Mouse (Mus musculus): Measurements from ENCODE around the gene Kctd17. TPM values are rescaled to one million over a fixed set of nuclear protein-coding genes. Genes with fewer than 3 reads are reported as not detected.

Kctd17 gene
- polyA plus RNA-seq, 1 experiment from 2014 or later, result 22.5 TPM

DNA sequence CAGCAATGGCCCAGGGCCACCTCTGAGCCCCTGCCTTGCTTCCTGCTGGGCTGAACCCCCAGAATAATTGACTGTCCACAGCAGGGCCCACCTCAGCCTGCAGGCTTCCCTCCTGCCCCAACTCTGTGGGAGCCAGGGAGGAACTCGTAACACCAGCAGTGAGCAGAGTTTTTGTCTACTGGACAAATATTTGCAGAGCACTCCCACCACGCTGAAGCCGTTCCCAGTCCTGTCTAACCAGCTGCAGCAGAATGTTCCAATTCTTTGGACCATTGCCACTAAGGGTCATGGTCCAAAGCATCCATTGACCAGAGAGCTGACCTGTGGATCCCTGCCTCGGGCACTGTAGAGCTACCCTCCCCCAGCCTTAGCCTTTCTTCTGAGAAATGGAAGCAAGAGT, 11.4 kb upstream of the Kctd17 start:
- peak overlapping the region; percentile 20; the same call in 1 of the 2 replicates for H3K27ac ChIP-seq (replicated peaks)
- H3K36me3 ChIP-seq, result no peaks in the 10 kb centered on the region; the same call in 1 of the 2 replicates
- H3K4me2 ChIP-seq, result no peak overlapping the region

DNA sequence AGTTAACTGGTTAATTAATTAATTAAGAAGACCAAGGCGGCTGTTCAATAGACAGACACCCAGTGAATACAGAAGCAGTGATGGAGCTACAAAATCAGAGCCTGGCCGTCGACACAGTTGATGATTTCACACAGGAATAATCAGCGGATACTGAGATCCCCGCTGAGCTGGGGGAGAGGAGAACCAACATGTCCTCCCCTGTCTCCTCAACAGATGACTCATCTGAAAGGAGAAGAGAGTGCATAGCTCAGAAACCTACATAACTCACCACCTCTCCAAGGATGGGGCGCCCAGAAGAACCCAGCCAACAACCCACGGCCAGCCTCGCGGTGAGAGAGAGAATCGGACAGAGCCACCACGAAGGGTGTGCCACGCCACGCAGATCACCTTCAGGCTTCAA, 8.0 kb upstream of the Kctd17 start:
- Histone ChIP-seq H3K4me1 (peaks cover 4% of the 10 kb centered on the region; the same call in 1 of the 2 replicates), H3K9me3 (no peaks in the 10 kb centered on the region), H3K36me3 (no peaks in the 10 kb centered on the region), H3K9ac (no peak overlapping the region), H3K4me3 (no peak overlapping the region), H3K27ac (replicated peaks) (no peak overlapping the region), H3K4me2 (no peak overlapping the region), H3K27me3 (replicated peaks) (peaks cover 49% of the 10 kb centered on the region)
- 71% methylated on average over 13 of the region's 13 CpGs for WGBS
- ATAC-seq (ENCODE audit: extremely low read depth, insufficient number of reproducible peaks, low FRiP score, low TSS enrichment), result no peak

More for the DNA sequence above, 11.4 kb upstream of the Kctd17 start:
- Histone ChIP-seq H3K9ac (no peak overlapping the region), H3K4me1 (peaks cover 13% of the 10 kb centered on the region), H3K4me3 (no peak overlapping the region), H3K27me3 (replicated peaks) (peaks cover 24% of the 10 kb centered on the region), H3K9me3 (no peaks in the 10 kb centered on the region)
- ATAC-seq (ENCODE audit: extremely low read depth, insufficient number of reproducible peaks, low FRiP score, low TSS enrichment), result no peak
- WGBS, result 45% methylated on average over 4 of the region's 4 CpGs

- ATAC-seq (ENCODE audit: extremely low read depth, insufficient number of reproducible peaks, low FRiP score, low TSS enrichment), result no peak
- Histone ChIP-seq H3K27me3 (replicated peaks) (peaks cover 55% of the 10 kb centered on the region), H3K4me2 (peak overlapping the region; percentile 22; the same call in 1 of the 2 replicates), H3K36me3 (no peaks in the 10 kb centered on the region), H3K9me3 (no peaks in the 10 kb centered on the region), H3K4me1 (peaks cover 4% of the 10 kb centered on the region; the same call in 1 of the 2 replicates), H3K27ac (replicated peaks) (no peak overlapping the region), H3K4me3 (no peak overlapping the region), H3K9ac (no peak overlapping the region)
- WGBS, result 16% methylated on average over 16 of the region's 16 CpGs
Observed at GRCm38 (mm10) chr15:78422046-78422956, 6.1 kb upstream of the Kctd17 start.

DNA sequence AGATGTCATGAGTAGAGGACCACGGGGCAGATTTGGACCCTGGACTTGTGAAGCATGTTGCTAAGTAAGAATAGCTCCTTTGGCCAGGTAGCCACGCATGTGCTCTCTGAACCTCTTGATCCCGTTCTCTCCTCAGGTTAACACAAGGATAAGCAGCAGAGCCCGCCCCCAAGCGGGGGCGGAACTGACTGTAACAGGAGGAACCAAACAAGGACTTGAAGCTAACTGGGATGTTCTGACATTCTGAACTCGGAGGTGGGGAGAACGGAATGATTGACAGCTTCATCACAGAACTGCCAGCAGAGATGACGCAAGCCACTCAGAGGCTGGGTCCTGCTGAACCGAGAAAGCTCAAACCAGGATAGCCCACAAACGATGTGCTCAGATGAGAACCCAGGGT, 3.9 kb upstream of the Kctd17 start:
- ATAC-seq (ENCODE audit: extremely low read depth, insufficient number of reproducible peaks, low FRiP score, low TSS enrichment), result no peak
- no peak overlapping the region for H3K4me2 ChIP-seq
- 10% methylated on average over 11 of the region's 11 CpGs for WGBS
- H3K4me3 ChIP-seq, result no peak overlapping the region
- no peaks in the 10 kb centered on the region for H3K9me3 ChIP-seq
- H3K27ac ChIP-seq (replicated peaks), result no peak overlapping the region
- no peak overlapping the region for H3K9ac ChIP-seq
- H3K27me3 ChIP-seq (replicated peaks), result peaks cover 53% of the 10 kb centered on the region
- peaks cover 10% of the 10 kb centered on the region for H3K4me1 ChIP-seq
- no peaks in the 10 kb centered on the region for H3K36me3 ChIP-seq

- ATAC-seq (ENCODE audit: extremely low read depth, insufficient number of reproducible peaks, low FRiP score, low TSS enrichment), result no peak
- 59% methylated on average over 4 of the region's 4 CpGs for WGBS
Observed at GRCm38 (mm10) chr15:78425230-78425629, 3.1 kb upstream of the Kctd17 start.

GRCm38 (mm10) chr15:78429139-78429459, 735 bp downstream of the Kctd17 start:
- ATAC-seq (ENCODE audit: extremely low read depth, insufficient number of reproducible peaks, low FRiP score, low TSS enrichment), result peak; percentile 1; the same call in 1 of the 2 replicates
- H3K4me3 ChIP-seq, result peak overlapping the region; percentile 68
- H3K4me1 ChIP-seq, result peaks cover 17% of the 10 kb centered on the region
- peaks cover 28% of the 10 kb centered on the region for H3K36me3 ChIP-seq
- H3K9ac ChIP-seq, result peak overlapping the region; percentile 78
- no peaks in the 10 kb centered on the region for H3K9me3 ChIP-seq
- 15% methylated on average over 3 of the region's 3 CpGs for WGBS
- H3K4me2 ChIP-seq, result peak overlapping the region; percentile 76
- peak overlapping the region; percentile 70 for H3K27ac ChIP-seq (replicated peaks)
- peaks cover 17% of the 10 kb centered on the region for H3K27me3 ChIP-seq (replicated peaks)

More at GRCm38 (mm10) chr15:78425230-78425629, 3.1 kb upstream of the Kctd17 start:
- Histone ChIP-seq H3K4me3 (no peak overlapping the region), H3K9ac (no peak overlapping the region), H3K4me2 (no peak overlapping the region), H3K27ac (replicated peaks) (no peak overlapping the region), H3K9me3 (no peaks in the 10 kb centered on the region), H3K36me3 (no peaks in the 10 kb centered on the region), H3K27me3 (replicated peaks) (peaks cover 48% of the 10 kb centered on the region), H3K4me1 (peaks cover 17% of the 10 kb centered on the region)

GRCm38 (mm10) chr15:78429871-78430622, 1.7 kb downstream of the Kctd17 start:
- H3K4me3 ChIP-seq, result peak overlapping the region; percentile 68
- no peaks in the 10 kb centered on the region for H3K9me3 ChIP-seq
- H3K27ac ChIP-seq (replicated peaks), result peak overlapping the region; percentile 70
- peaks cover 19% of the 10 kb centered on the region for H3K4me1 ChIP-seq
- ATAC-seq (ENCODE audit: extremely low read depth, insufficient number of reproducible peaks, low FRiP score, low TSS enrichment), result no peak
- H3K9ac ChIP-seq, result peak overlapping the region; percentile 78; the same call in 1 of the 2 replicates
- peaks cover 9% of the 10 kb centered on the region for H3K27me3 ChIP-seq (replicated peaks)
- H3K36me3 ChIP-seq, result peaks cover 32% of the 10 kb centered on the region
- 69% methylated on average over 13 of the region's 13 CpGs for WGBS
- peak overlapping the region; percentile 76 for H3K4me2 ChIP-seq

GRCm38 (mm10) chr15:78430874-78431273, 2.5 kb downstream of the Kctd17 start:
- H3K4me2 ChIP-seq, result no peak overlapping the region
- no peak overlapping the region for H3K9ac ChIP-seq
- H3K4me1 ChIP-seq, result peaks cover 23% of the 10 kb centered on the region
- H3K36me3 ChIP-seq, result peaks cover 36% of the 10 kb centered on the region
- ATAC-seq (ENCODE audit: extremely low read depth, insufficient number of reproducible peaks, low FRiP score, low TSS enrichment), result no peak
- WGBS, result 83% methylated on average over 10 of the region's 10 CpGs
- no peak overlapping the region for H3K27ac ChIP-seq (replicated peaks)
- no peaks in the 10 kb centered on the region for H3K9me3 ChIP-seq
- H3K27me3 ChIP-seq (replicated peaks), result peaks cover 6% of the 10 kb centered on the region
- no peak overlapping the region for H3K4me3 ChIP-seq

GRCm38 (mm10) chr15:78431541-78432121, 3.3 kb downstream of the Kctd17 start:
- H3K27ac ChIP-seq (replicated peaks), result no peak overlapping the region
- H3K4me2 ChIP-seq, result no peak overlapping the region
- H3K9me3 ChIP-seq, result no peaks in the 10 kb centered on the region
- 74% methylated on average over 7 of the region's 7 CpGs for WGBS
- no peak overlapping the region for H3K4me3 ChIP-seq
- no peak for ATAC-seq (ENCODE audit: extremely low read depth, insufficient number of reproducible peaks, low FRiP score, low TSS enrichment)
- H3K9ac ChIP-seq, result no peak overlapping the region
- H3K27me3 ChIP-seq (replicated peaks), result peaks cover 13% of the 10 kb centered on the region
- H3K36me3 ChIP-seq, result peaks cover 37% of the 10 kb centered on the region
- peaks cover 31% of the 10 kb centered on the region for H3K4me1 ChIP-seq

GRCm38 (mm10) chr15:78434896-78435520, 6.6 kb downstream of the Kctd17 start:
- Histone ChIP-seq H3K4me3 (no peak overlapping the region), H3K4me1 (peaks cover 53% of the 10 kb centered on the region), H3K36me3 (peaks cover 37% of the 10 kb centered on the region), H3K9ac (no peak overlapping the region), H3K4me2 (no peak overlapping the region), H3K9me3 (no peaks in the 10 kb centered on the region), H3K27ac (replicated peaks) (no peak overlapping the region), H3K27me3 (replicated peaks) (peaks cover 18% of the 10 kb centered on the region)
- 42% methylated on average over 6 of the region's 6 CpGs for WGBS
- ATAC-seq (ENCODE audit: extremely low read depth, insufficient number of reproducible peaks, low FRiP score, low TSS enrichment), result no peak

- H3K27ac ChIP-seq (replicated peaks), result no peak overlapping the region
- no peaks in the 10 kb centered on the region for H3K9me3 ChIP-seq
- ATAC-seq (ENCODE audit: extremely low read depth, insufficient number of reproducible peaks, low FRiP score, low TSS enrichment), result no peak
Observed at GRCm38 (mm10) chr15:78435681-78436080, 7.3 kb downstream of the Kctd17 start.

More at GRCm38 (mm10) chr15:78435681-78436080, 7.3 kb downstream of the Kctd17 start:
- Histone ChIP-seq H3K9ac (peak overlapping the region; percentile 74; the same call in 1 of the 2 replicates), H3K4me2 (no peak overlapping the region), H3K27me3 (replicated peaks) (peaks cover 18% of the 10 kb centered on the region), H3K4me3 (no peak overlapping the region), H3K4me1 (peaks cover 53% of the 10 kb centered on the region), H3K36me3 (peaks cover 37% of the 10 kb centered on the region)
- WGBS, result 82% methylated on average over 11 of the region's 11 CpGs

All from heart, embryonic 13.5 days (tissue).